Mouse (Mus musculus) liver, embryonic 13.5 days (tissue): ENCODE data around the gene Pex6. TPM values are rescaled to one million over a fixed set of nuclear protein-coding genes. Genes with fewer than 3 reads are reported as not detected.
"Not testable (repeated sequence)": the region's sequence is repeated elsewhere in the genome, so short reads cannot be mapped to it uniquely, and the experiment has no call there.

Experiments
- ATAC-seq: fragments of 200-750 bp; cut with Nextera tagmentation; 2 replicates; pipeline ENCODE4 v1.8.0; 2017; ENCODE audit warnings: low read depth, mild to moderate bottlenecking, moderate number of reproducible peaks, moderate library complexity
- DNase-seq: peaks from one replicate; pipeline ENCODE4 v3.0.0; 2022
- H3K27ac ChIP-seq: fragments of 300-500 bp; sonication (generic); 2 replicates; pipeline ENCODE4 v1.5.1; 2015; ENCODE audit warnings: moderate library complexity, mild to moderate bottlenecking, inconsistent platforms
- H3K27me3 ChIP-seq: fragments of 300-500 bp; sonication (generic); 2 replicates; pipeline ENCODE4 v1.6.1; 2015; ENCODE audit warnings: mild to moderate bottlenecking, inconsistent platforms
- H3K36me3 ChIP-seq: fragments of 300-500 bp; sonication (generic); 2 replicates; pipeline ENCODE4 v1.6.1; 2015; ENCODE audit warnings: mild to moderate bottlenecking, inconsistent platforms
- H3K4me1 ChIP-seq: fragments of 300-500 bp; sonication (generic); replicated peaks from 2 replicates; pipeline ENCODE4 v1.6.1; 2015; ENCODE audit warnings: inconsistent platforms
- H3K4me2 ChIP-seq: fragments of 300-500 bp; sonication (generic); 2 replicates; pipeline ENCODE4 v1.6.1; 2015; ENCODE audit warnings: inconsistent platforms, mild to moderate bottlenecking, moderate library complexity
- H3K4me3 ChIP-seq: fragments of 300-500 bp; sonication (generic); replicated peaks from 2 replicates; pipeline ENCODE4 v1.5.1; 2015; ENCODE audit warnings: mild to moderate bottlenecking, inconsistent platforms
- H3K9ac ChIP-seq: fragments of 300-500 bp; sonication (generic); 2 replicates; pipeline ENCODE4 v1.6.1; 2015; ENCODE audit warnings: mild to moderate bottlenecking, inconsistent platforms
- H3K9me3 ChIP-seq: fragments of 300-500 bp; sonication (generic); replicated peaks from 2 replicates; pipeline ENCODE4 v1.6.1; 2016; ENCODE audit warnings: inconsistent platforms
- WGBS: fragments of 180-500 bp; shearing (Covaris S2); methylation state at CpG from one replicate; pipeline ENCODE4 v1.1.7; 2015; ENCODE audit not compliant: insufficient replicate concordance; 5-methylcytosine and 5-hydroxymethylcytosine counted together
- polyA plus RNA-seq: library from polyadenylated mRNA; unstranded; fragments of >200 nt; fragmentation: Nextera tagmentation; extraction: Ambion mirVana; gene quantifications from 2 replicates; pipeline ENCODE4 v1.2.1, GENCODE M21; 2015

Gene Pex6
- polyA plus RNA-seq, 1 experiment from 2014 or later: 9.4 TPM

DNA sequence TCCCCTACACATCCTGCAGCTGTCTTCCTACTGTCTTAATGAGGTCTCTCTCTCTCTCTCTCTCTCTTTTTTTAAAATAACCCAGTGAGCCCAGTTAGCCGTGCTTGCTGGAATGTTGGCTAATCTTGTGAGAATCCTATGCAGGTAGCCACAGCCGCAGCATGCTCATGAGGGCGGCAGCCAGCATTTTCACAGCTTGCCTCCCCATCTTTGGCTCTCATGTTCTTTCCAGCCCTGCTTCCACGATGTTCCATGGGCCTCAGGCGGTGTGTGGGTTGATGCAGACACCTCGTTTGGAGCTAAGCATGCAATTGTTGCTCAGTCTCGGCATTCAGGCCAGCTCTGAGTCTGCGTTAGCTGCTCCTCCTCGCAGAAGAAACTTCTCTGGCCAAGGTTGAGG lies 53.7 kb downstream of the Pex6 start:
- H3K27ac ChIP-seq, H3K36me3 ChIP-seq, H3K9me3 ChIP-seq, DNase-seq, H3K4me3 ChIP-seq, H3K9ac ChIP-seq, ATAC-seq, H3K27me3 ChIP-seq, H3K4me2 ChIP-seq, H3K4me1 ChIP-seq: not testable (repeated sequence)
- WGBS: 54% methylated on average over 9 of the region's 9 CpGs

DNA sequence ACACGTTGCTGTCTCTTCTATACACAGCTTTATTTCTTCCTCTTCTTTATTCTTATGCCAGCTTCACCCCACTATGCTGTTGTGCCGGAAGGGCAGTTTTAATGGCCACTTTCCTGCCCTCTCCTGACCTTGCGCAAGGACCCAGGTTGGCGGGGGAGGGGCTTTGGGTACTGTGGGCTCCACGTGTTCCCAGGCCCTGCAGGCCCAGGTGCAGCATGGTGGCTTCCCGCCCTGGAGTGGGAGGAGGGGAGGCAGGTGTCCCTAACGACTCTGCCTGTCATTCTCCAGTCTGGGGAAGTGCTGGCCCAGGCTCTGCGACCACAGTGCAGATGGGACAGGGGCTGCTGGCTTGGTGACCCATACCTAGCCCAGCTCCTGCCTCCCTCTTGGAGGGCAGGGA lies 56.6 kb downstream of the Pex6 start:
- Histone ChIP-seq H3K36me3 (no peaks in the 10 kb centered on the region), H3K27me3 (no peaks in the 10 kb centered on the region), H3K9me3 (no peaks in the 10 kb centered on the region), H3K4me3 (no peak overlapping the region), H3K9ac (no peak overlapping the region), H3K4me1 (peaks cover 10% of the 10 kb centered on the region), H3K4me2 (no peak overlapping the region), H3K27ac (no peak overlapping the region)
- 53% methylated on average over 8 of the region's 8 CpGs for WGBS
- ATAC-seq (no peak), DNase-seq (no peak)

DNA sequence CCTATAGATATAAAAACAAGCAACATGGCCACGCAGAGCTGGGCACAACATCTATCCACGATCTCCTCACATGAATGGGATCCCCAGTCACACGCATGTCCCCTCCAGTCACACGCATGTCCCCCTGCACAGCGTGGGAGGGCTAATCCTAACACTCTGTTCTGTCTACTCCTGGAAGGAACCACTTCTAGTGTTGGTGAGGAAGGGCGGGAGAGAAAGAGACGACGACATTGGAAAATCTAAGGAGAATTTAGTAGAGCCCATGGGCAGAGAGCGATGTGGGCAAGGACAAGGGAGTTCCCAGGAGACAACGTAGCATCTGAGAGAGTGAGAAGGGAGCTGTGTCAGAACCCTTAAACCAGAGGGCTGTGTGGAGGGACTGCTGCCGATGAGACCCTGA lies 59.3 kb downstream of the Pex6 start:
- Histone ChIP-seq H3K4me1 (peaks cover 25% of the 10 kb centered on the region), H3K4me2 (no peak overlapping the region), H3K36me3 (peaks cover 16% of the 10 kb centered on the region), H3K4me3 (no peak overlapping the region), H3K9me3 (no peaks in the 10 kb centered on the region), H3K9ac (no peak overlapping the region), H3K27ac (no peak overlapping the region), H3K27me3 (no peaks in the 10 kb centered on the region)
- no peak for DNase-seq
- 77% methylated on average over 11 of the region's 11 CpGs for WGBS
- no peak for ATAC-seq

DNA sequence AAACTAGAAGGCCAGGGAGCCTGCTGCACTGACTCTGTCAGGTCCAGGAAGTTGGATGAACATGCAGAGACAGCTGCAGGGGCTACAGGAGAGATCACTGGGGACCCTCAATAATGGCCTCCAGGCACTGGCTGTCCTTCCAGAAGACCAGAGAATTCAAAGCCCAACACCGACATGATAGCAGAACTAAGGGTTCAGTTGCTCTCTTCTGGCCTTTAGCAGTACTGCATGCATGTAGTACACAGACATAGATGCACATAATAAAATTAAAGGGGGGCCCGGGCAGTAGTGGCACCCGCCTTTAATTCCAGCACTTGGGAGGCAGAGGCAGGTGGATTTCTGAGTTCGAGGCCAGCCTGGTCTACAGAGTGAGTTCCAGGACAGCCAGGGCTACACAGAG lies 59.8 kb downstream of the Pex6 start:
- H3K9ac ChIP-seq: no peak overlapping the region
- no peak overlapping the region for H3K4me3 ChIP-seq
- no peaks in the 10 kb centered on the region for H3K9me3 ChIP-seq
- H3K27ac ChIP-seq: no peak overlapping the region
- WGBS: 79% methylated on average over 4 of the region's 4 CpGs
- H3K36me3 ChIP-seq: peaks cover 21% of the 10 kb centered on the region
- H3K27me3 ChIP-seq: no peaks in the 10 kb centered on the region
- H3K4me2 ChIP-seq: no peak overlapping the region
- peaks cover 25% of the 10 kb centered on the region for H3K4me1 ChIP-seq
- ATAC-seq (no peak), DNase-seq (no peak)

DNA sequence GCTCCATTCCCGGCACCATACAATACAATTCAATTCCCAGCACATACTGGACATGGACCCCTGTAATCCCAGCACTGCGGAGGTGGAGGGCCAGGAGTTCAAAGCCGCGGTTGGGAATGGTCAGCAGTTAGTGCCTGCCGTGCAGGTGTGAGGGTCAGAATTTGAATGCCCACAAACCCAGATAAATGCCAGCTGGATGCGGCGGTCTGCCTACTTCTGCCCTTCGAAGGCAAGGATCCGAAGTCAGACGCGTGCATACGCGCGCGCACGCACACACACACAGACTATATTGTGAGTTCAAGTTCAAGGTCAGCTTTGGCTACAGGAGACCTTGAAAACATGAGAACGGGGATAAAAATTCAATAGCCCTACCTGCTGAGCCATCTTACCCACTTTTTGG lies 60.4 kb downstream of the Pex6 start:
- Histone ChIP-seq H3K4me2 (peak overlapping the region; percentile 95), H3K36me3 (peaks cover 27% of the 10 kb centered on the region), H3K9me3 (no peaks in the 10 kb centered on the region), H3K27me3 (no peaks in the 10 kb centered on the region), H3K4me3 (peak overlapping the region; percentile 89), H3K4me1 (peaks cover 25% of the 10 kb centered on the region), H3K9ac (peak overlapping the region; percentile 90), H3K27ac (peak overlapping the region; percentile 87; the same call in 1 of the 2 replicates)
- ATAC-seq (no peak), DNase-seq (no peak)
- 64% methylated on average over 17 of the region's 17 CpGs for WGBS

DNA sequence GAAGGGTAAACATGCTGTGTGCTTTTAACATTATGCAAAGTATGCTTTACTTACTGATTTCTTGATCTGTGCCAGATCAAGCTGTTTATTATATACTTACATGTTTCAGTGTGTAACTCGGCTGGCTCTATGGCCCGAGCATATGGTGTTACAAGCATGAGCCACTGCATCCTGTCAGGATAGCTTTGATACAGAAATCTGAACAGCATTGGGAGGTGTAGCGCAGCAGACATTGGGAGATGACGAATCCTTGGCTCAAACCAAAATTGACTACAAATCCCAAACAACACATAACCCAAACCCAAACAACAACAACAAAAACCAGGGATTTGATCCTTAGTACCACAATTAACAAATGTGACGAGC lies 60.8 kb downstream of the Pex6 start:
- peaks cover 31% of the 10 kb centered on the region for H3K36me3 ChIP-seq
- H3K27me3 ChIP-seq: no peaks in the 10 kb centered on the region
- peak overlapping the region; percentile 95 for H3K4me2 ChIP-seq
- H3K9me3 ChIP-seq: no peaks in the 10 kb centered on the region
- peak overlapping the region; percentile 90 for H3K9ac ChIP-seq
- no peak for ATAC-seq
- WGBS: 5% methylated on average over 5 of the region's 5 CpGs
- H3K27ac ChIP-seq: peak overlapping the region; percentile 87
- DNase-seq: no peak
- H3K4me3 ChIP-seq: peak overlapping the region; percentile 89
- H3K4me1 ChIP-seq: peaks cover 25% of the 10 kb centered on the region

DNA sequence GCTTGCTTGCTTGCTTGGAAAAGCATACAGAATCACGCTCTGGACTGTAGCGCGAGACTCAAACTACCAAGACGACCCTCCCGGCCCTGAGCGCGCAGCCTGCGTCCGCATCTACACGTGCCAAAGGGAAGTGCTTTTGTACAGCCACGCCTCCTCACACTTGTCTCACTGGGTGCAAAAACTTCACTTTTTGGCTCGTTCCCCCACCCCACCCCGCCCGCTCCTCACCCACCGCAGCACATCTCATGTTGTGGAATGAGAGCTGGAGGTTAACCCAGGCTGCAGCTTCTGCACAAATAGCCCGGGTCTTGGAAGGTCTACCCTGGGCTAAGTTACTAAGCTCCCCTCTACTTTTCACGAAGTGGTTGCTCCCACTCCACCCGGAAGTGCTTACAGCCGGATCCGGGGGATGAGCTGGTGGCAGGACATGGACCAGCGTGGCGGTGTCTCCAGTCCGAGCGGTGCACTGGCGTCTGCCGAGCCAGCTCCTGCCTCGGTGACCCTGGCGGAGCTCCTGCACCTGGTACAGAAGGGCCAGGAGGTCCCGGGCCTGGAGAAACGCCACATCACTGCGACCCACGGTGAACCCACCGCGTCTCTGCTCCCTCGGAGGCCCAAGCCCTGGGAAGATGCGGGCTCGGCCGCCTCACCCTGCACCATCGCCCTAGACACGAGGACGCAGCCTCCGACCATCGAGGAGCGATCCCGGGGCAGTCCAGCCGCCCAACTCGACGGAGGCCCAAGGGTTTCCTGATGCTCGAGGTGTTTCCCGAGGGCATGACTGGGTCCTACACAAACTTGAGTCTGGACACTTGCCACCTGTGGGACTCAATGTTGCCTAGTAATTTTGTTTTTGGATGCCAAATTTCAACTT lies 61.4 kb downstream of the Pex6 start, which contains the start of gene 2310039H08Rik:
Gene 2310039H08Rik, plus strand, starts transcription at position 232 of the 874 bp plus-strand sequence.
- peak within 1 kb of the TSS; percentile 89 for H3K4me3 ChIP-seq
- peak; percentile 84 for ATAC-seq
- WGBS: 0% methylated on average over 50 of the region's 50 CpGs
- H3K27ac ChIP-seq: peak within 1 kb of the TSS; percentile 87
- peaks cover 37% of the 10 kb centered on the region for H3K36me3 ChIP-seq
- DNase-seq: peak; percentile 74
- peak within 1 kb of the TSS; percentile 90 for H3K9ac ChIP-seq
- peak within 1 kb of the TSS; percentile 95 for H3K4me2 ChIP-seq
- no peaks in the 10 kb centered on the region for H3K27me3 ChIP-seq
- peaks cover 25% of the 10 kb centered on the region for H3K4me1 ChIP-seq
- no peaks in the 10 kb centered on the region for H3K9me3 ChIP-seq

DNA sequence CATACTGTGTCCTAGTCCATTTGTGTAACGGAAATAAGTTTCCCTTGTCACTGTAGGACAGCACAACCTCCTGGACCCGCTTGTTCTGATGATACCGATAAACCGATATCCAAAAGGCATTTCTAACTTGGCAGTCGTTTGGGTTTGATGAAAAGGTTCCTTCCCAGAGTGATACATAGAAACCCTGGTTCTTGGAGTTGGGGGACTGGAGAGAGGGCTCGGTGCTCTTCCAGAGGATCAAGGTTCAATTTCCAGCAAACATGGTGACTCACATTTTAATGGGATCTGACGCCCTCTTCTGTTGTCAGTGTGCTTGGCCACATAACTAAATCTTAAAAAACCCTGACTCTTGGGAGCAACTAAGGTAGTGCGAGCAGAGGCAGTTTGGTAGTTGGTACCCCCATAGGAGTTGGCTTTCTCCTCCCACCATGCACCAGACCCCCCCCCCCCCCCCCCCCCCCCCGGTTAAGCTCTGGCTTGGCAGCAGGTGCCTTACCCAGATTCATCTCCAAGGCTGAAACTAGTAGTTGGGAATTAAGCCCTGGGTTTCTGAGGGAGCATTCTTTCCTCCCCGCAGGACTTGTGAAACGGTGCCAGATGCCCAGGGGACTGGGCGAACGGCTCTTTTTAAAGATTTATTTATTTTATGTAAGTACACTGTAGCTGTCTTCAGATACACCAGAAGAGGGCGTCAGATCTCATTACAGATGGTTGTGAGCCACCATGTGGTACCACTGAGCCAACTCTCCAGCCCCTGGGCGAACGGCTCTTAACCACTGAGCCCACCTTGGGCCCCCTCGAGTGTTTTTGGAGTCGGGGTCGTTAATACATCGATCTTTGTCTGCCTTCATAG lies 62.2 kb downstream of the Pex6 start:
- H3K9ac ChIP-seq: peak overlapping the region; percentile 90
- WGBS: 5% methylated on average over 19 of the region's 20 CpGs
- H3K27ac ChIP-seq: peak overlapping the region; percentile 87

DNA sequence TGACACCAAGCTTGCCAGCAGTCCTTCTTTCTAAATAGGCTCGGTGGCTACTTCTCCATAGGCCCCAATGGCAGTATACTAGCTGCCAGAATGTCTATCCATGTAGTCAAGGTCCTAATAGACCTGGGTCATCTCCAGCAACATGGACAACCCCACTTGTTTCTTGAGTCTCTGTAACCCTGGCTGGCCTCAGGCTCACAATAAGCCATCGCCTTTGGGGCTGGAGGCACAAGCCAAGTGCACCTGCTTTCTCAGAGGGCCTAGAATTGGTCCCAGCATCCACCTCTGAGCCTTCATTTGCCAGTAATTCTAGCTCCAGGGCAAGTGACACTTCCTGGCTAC lies 62.8 kb downstream of the Pex6 start:
- Histone ChIP-seq H3K4me3 (peak overlapping the region; percentile 89; the same call in 1 of the 2 replicates), H3K27ac (peak overlapping the region; percentile 48), H3K4me1 (peaks cover 25% of the 10 kb centered on the region), H3K27me3 (no peaks in the 10 kb centered on the region), H3K36me3 (peaks cover 52% of the 10 kb centered on the region), H3K9me3 (no peaks in the 10 kb centered on the region), H3K4me2 (peak overlapping the region; percentile 95), H3K9ac (peak overlapping the region; percentile 90; the same call in 1 of the 2 replicates)
- WGBS: 46% methylated on average over 2 of the region's 2 CpGs
- no peak for ATAC-seq
- DNase-seq: no peak

More for the DNA sequence above, 62.2 kb downstream of the Pex6 start:
- H3K4me2 ChIP-seq: peak overlapping the region; percentile 95
- peak overlapping the region; percentile 89 for H3K4me3 ChIP-seq
- no peaks in the 10 kb centered on the region for H3K27me3 ChIP-seq
- DNase-seq: no peak
- peaks cover 46% of the 10 kb centered on the region for H3K36me3 ChIP-seq
- H3K4me1 ChIP-seq: peaks cover 25% of the 10 kb centered on the region
- ATAC-seq: no peak
- no peaks in the 10 kb centered on the region for H3K9me3 ChIP-seq

DNA sequence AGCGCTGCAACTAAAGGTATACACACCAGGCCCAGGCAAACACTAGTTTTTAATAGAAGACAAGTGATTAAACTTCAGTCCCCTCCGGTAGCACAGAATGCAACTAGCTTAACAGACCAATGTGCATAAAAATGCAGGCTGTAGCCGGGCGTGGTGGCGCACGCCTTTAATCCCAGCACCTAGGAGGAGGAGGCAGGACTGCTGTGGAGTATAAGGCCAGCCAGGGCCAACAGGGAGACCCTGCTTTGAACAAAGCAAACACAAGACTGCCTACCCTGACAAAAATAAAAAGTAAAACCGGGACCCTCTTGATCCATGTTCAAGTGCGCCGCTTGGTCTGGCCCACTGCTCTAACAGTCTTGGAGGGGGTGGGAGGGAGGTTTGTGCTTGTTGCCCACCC lies 63.8 kb downstream of the Pex6 start:
- ATAC-seq (no peak), DNase-seq (no peak)
- H3K4me2 ChIP-seq: no peak overlapping the region
- peaks cover 25% of the 10 kb centered on the region for H3K4me1 ChIP-seq
- H3K9ac ChIP-seq: no peak overlapping the region
- WGBS: 91% methylated on average over 9 of the region's 9 CpGs
- H3K9me3 ChIP-seq: no peaks in the 10 kb centered on the region
- no peaks in the 10 kb centered on the region for H3K27me3 ChIP-seq
- H3K27ac ChIP-seq: no peak overlapping the region
- peaks cover 62% of the 10 kb centered on the region for H3K36me3 ChIP-seq
- no peak overlapping the region for H3K4me3 ChIP-seq
